Mouse (Mus musculus) left cerebral cortex, adult 8-10 months (tissue): ENCODE results near the gene Cdip1. TPM values are rescaled to one million over a fixed set of nuclear protein-coding genes. Genes with fewer than 3 reads are reported as not detected.
"Not testable (repeated sequence)": the region's sequence is repeated elsewhere in the genome, so short reads cannot be mapped to it uniquely, and the experiment has no call there.

Source experiments
- DNase-seq, 2 experiments: peaks; one replicate each; pipeline ENCODE4 v3.0.0; 2022; ENCODE audit warnings: low spot score in 2 of 2
- total RNA-seq, 4 experiments: library from RNA; stranded (reverse); gene quantifications; 2 replicates each; pipeline ENCODE4 v1.2.4; 2022

Cdip1 gene
- total RNA-seq: 100 to 1,000 TPM; 195 to 206 (median 203) TPM

DNA sequence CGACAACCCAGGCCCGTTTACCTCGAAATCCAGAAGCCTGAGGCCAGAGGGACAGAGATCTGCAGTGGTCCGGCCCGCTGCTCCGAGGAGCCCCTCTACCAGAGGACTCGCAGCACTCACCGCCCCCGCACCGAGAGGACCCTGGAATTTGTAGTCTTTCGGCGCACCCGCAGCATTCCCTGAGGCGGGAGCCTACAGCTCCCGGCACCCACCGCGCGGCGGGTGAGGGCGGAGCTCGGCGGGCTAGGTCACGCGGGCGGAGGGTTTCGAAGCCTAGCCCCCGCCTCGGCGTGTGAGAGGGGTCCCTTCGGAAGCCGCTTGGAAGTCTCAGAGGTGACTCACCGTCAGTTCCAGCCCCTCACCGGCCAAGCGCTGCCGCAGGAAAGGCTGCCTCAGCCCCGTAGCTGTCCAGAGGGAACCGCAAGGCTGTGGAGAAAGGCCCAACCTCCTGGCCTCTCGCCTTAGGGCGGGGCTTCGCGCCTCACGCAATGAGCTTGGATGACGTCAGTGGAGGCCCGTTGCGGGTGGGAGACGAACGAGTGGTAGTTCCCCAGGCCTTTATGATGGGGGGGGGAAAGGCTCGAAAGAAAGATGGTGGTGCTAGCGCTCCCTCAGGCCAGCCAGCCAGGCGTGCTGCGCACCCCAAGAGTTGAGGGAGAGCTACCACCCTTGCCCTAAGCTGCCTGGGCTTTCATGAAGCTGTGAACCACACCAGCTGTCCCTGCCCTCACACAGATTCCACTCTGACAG lies at the start of gene Cdip1:
Cdip1 (minus strand) TSS at position 483 of the 750 bp plus-strand sequence.
- DNase-seq: peak; percentile 95 to 96

DNA sequence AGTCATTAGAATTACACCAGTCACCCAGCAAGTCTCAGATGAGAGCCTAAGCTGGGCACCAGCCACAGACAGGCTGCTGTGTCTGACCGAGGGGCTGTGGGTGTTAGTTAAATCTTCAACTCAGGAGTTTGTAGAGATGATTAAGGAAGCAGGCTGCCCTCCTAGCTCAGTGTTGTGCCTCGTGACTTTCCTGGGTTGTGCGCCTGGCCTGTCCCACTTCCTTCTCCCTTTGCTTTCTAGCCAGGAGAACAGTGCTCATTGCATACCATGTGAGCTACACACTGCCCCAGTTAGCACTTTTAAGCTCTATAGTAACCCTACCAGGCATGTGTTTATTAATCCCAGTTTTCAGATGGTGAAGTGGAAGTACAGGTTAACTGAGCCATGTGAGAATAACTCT lies 49.5 kb upstream of the Cdip1 start:
- DNase-seq: no peak

GRCm38 (mm10) chr16:4837631-4838030 lies 47.5 kb upstream of the Cdip1 start:
- no peak for DNase-seq

DNA sequence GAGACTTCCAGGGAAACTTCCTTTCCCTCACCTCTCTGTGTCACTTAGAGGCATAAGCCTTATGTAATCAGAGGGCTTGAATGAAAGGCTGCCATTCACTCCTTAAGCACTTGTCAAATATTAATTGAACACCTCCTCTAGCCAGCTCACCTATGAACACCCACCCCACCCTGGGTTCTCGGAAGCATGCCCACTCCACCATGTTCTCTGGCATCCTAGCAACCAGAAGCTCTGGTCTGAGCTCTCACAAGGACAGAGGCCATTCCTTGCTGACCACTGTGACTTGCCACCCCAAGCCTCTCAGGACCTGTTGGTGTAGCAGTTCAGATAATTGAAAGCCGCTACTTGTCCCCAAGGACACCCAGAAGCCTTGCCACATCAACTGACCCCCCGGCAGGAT lies 45.1 kb upstream of the Cdip1 start, which contains the start of gene 4930562C15Rik:
4930562C15Rik (plus strand) TSS at position 226 of the 400 bp plus-strand sequence.
- no peak for DNase-seq

- DNase-seq: no peak
These were observed 43.8 kb upstream of the Cdip1 start for GRCm38 (mm10) chr16:4833858-4834257.

DNA sequence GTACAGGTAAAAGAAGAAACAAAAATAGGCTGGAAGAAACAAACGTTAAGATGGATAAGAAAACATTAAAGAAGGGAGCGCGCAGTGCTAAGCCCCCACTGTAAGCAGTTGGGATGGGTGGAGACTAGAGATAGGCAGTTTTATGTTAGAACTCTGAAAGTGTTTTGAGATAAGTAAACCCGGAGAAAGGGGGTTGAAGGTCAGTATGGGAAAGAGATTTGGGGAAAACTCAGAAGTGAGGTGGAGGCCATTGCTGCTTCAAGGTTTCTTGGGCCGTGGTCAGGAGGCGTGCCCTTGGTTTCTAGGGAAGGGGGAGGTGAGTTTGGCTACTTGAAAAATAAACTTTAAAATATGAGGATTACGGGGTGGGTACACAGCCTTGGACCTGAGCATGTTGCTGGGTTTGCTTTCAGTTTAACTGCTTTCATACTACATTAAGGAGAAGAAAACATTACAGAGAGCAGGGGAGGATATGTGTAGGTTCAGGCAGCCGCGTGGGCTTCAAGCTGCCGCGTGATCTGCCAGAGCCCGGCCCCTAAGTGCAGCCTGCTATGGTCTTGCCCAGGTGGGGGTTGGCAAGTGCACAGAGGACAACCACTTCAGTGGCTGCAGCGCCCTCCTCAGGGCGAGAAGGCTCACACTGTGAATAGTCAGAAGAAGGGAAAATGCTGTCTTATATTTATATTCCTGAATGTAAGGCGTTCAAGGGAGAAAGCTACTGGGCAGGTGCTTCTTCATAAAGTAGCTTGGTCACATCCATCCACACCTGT lies 41.7 kb upstream of the Cdip1 start:
- peak in 1 of 2 experiments; percentile 47 for DNase-seq

GRCm38 (mm10) chr16:4829271-4829900 lies 39.3 kb upstream of the Cdip1 start:
- no peak for DNase-seq

DNA sequence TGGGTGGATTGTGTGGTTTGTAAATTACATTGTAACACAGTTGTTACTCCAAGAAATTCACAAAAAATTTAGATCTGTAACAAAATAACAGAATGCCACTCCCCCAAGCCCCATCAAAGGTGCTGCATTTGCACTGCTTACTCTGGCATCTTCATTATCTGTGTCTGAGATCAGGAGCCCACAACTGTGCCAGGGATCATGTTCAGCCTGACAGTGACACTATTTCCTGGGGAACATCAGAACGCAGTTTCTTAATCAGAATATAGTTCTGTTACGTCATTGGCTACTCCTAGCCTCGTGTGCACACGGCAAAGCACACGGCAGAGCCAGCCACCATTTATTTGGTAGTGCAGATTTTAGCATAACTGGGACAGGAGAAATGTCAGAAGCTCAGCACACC lies 37.5 kb upstream of the Cdip1 start:
- no peak for DNase-seq

DNA sequence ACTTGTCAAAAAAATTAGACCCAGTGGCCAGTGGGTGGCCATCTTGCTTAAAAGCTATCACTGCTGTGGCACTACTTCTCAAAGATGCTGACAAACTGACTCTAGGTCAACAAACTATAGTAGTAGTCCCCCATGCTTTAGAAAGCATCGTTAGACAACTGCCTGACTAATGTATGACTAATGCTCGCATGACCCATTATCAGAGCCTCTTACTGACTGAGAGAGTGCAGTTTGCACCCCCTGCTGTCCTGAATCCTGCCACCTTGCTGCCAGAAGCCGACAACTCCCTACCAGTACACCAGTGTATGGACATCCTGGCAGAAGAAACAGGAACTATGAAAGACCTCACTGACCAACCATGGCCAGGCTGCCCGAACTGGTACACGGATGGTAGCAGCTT lies 34.4 kb upstream of the Cdip1 start:
- not testable (repeated sequence) for DNase-seq

GRCm38 (mm10) chr16:4818349-4818748 lies 28.3 kb upstream of the Cdip1 start:
- no peak for DNase-seq

- DNase-seq: no peak
These were observed 6.5 kb upstream of the Cdip1 start for GRCm38 (mm10) chr16:4796631-4797030.

- no peak for DNase-seq
These were observed 1.2 kb upstream of the Cdip1 start for GRCm38 (mm10) chr16:4791332-4791731.

- DNase-seq: no peak
These were observed 752 bp downstream of the Cdip1 start for GRCm38 (mm10) chr16:4789311-4789768.

DNA sequence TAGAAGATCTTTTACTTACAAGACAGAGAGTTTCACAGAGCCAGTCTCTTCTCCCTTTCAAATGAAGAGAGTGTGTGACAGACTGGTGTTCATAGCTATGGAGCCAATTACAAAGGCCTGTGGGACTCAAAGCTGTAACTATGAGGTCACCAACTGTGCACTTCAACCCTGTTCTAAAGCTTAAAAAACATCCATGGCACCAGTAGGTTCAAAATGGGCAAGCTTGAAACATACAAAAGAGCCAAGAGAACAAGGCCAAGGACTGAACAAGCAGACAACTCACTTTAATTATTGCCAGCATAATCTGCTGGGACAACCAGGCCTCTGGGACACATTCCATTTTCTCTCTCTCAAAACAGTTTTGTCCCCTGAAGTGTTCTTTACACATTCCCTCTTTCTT lies 1.9 kb downstream of the Cdip1 start:
- no peak for DNase-seq

DNA sequence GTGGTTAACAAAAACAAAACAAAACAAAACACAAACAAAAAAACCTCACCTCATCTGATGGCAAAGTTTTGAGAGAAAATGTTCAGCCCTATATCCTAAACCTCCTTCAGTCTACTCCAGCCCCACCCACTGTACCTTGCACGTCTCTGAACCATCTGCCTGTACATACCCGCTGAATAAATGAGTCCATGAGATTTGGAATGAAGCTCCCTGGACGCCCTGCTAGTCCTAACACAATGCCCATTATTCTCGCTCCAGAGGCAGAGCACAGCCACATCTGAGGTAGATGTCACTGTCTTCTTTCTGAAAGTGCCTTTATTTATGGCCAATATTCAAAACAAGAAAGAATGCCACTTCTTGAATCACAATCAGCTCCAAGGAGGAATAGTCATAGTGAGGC lies 4.4 kb downstream of the Cdip1 start:
- no peak for DNase-seq

DNA sequence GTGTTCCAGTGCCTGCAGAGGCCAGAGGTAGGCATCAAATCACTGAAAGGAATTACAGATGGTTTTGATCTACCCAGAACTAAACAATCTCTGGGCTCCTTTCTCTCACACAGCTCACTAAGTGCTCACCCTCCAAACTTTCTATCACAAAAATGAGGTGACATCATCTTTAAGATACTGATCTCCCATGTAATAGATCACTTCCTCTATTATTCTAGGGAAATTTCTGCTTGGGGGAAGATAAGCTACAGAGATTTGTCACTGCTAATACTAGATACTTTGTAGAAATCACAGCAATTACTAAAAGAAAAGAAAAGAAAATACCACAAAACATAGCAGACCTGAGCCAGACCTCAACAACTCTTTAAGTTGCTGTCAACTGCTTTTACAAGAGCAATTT lies 7.6 kb downstream of the Cdip1 start:
- DNase-seq: no peak

GRCm38 (mm10) chr16:4781524-4782196 lies 8.4 kb downstream of the Cdip1 start:
- peak in 1 of 2 experiments; percentile 62 for DNase-seq

- DNase-seq: no peak
These were observed 11.2 kb downstream of the Cdip1 start for GRCm38 (mm10) chr16:4778940-4779339.

DNA sequence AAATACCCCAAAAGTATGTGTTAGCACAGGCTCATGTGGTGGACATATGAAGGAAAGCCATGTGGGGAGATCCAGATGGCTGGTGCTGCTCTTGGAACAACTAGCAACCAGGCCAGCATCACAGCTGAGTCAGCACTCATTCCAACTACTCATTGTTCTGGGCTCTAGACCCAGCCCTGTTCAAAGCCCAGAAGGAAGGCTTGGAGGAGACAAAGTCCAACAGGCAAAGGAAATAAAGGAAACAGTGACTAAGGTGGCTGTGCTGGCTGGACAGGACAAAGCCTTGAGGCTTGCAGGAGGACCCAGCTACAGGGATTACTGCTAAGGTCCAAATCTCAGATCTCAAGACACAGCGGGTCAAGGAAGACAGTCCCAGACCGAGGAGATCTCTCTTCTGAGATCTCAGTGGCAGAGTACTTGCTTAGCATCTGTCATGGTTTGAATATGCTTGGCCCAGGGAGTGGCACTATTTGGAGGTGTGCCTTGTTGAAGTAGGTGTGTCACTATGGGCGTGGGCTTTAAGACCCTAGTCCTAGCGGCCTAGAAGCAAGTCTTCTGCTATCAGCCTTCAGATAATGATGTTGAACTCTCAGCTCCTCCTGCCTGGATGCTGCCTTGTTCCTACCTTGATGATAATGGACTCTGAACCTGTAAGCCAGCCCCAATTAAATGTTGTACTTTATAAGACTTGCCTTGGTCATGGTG lies 12.0 kb downstream of the Cdip1 start:
- DNase-seq: no peak

GRCm38 (mm10) chr16:4777171-4777904 lies 12.8 kb downstream of the Cdip1 start:
- DNase-seq: no peak
